Mouse (Mus musculus) adrenal gland, postnatal 10 days (tissue): ENCODE results near the gene Ift122. TPM values are rescaled to one million over a fixed set of nuclear protein-coding genes. Genes with fewer than 3 reads are reported as not detected.

Experiments
- DNase-seq: peaks from one replicate; pipeline ENCODE4 v3.0.0; 2021; ENCODE audit warnings: mixed read lengths
- total RNA-seq, 2 experiments: library from RNA; stranded (reverse); gene quantifications; 2 replicates each; pipeline ENCODE4 v1.2.3; 2021

Gene Ift122
- total RNA-seq, 2 experiments from 2014 or later, result 13.4 to 16.0 TPM

GRCm38 (mm10) chr6:115960322-115960721, 107.1 kb downstream of the Ift122 start:
- DNase-seq, result no peak

GRCm38 (mm10) chr6:115961743-115962142, 108.5 kb downstream of the Ift122 start:
- DNase-seq, result no peak

GRCm38 (mm10) chr6:115962439-115963085, 109.3 kb downstream of the Ift122 start:
- no peak for DNase-seq

- DNase-seq, result no peak
Observed at GRCm38 (mm10) chr6:115963656-115964055, 110.4 kb downstream of the Ift122 start.

- DNase-seq, result no peak
Observed at GRCm38 (mm10) chr6:115966227-115966966, 113.1 kb downstream of the Ift122 start.

GRCm38 (mm10) chr6:115967291-115967880, 114.1 kb downstream of the Ift122 start:
- DNase-seq, result no peak

GRCm38 (mm10) chr6:115968086-115968485, 114.8 kb downstream of the Ift122 start:
- DNase-seq, result no peak

- no peak for DNase-seq
Observed at GRCm38 (mm10) chr6:115968700-115969099, 115.4 kb downstream of the Ift122 start.

GRCm38 (mm10) chr6:115969103-115969502, 115.8 kb downstream of the Ift122 start:
- DNase-seq, result no peak

- DNase-seq, result no peak
Observed at GRCm38 (mm10) chr6:115969952-115970351, 116.7 kb downstream of the Ift122 start.

- DNase-seq, result no peak
Observed at GRCm38 (mm10) chr6:115971273-115972060, 118.2 kb downstream of the Ift122 start.

GRCm38 (mm10) chr6:115972083-115972764, 119.0 kb downstream of the Ift122 start:
- DNase-seq, result no peak

GRCm38 (mm10) chr6:115973139-115973875, 120.0 kb downstream of the Ift122 start:
- DNase-seq, result no peak

- no peak for DNase-seq
Observed at GRCm38 (mm10) chr6:115973881-115974662, 120.8 kb downstream of the Ift122 start.

- DNase-seq, result peak; percentile 75
Observed at GRCm38 (mm10) chr6:115975606-115976005, 122.3 kb downstream of the Ift122 start.

Other genes with a start within 250 kb of the Ift122 start
- gene Raf1, start 176.8 kb upstream of the Ift122 start, total RNA-seq, result 100 to 1,000 TPM in 1 of 2 experiments, 10 to 100 TPM in 1; 95.1 to 114 TPM
- under 1 TPM; 0.79 to 0.93 TPM for gene Tmem40, start 91.1 kb upstream of the Ift122 start, total RNA-seq
- 10 to 100 TPM; 10.4 to 16.1 TPM for gene Cand2, start 78.9 kb upstream of the Ift122 start, total RNA-seq
- 1,000 to 10,000 TPM; 1,305 to 1,319 TPM for gene Rpl32, start 44.7 kb upstream of the Ift122 start, total RNA-seq
- gene Efcab12, start 15.1 kb upstream of the Ift122 start, total RNA-seq, result under 1 TPM; 0.57 to 1.00 TPM
- 1 to 10 TPM; 3.6 to 5.2 TPM for gene Mbd4, start 99 bp upstream of the Ift122 start, total RNA-seq
- gene Rho, start 78.3 kb downstream of the Ift122 start, total RNA-seq, result under 1 TPM; 0.39 to 0.42 TPM
- gene H1foo, start 91.5 kb downstream of the Ift122 start, total RNA-seq, result not detected
- 100 to 1,000 TPM; 155 to 215 TPM for gene Plxnd1, start 141.5 kb downstream of the Ift122 start, total RNA-seq